Mouse (Mus musculus): Measurements from ENCODE around the gene Eif4g3.
"Not testable (repeated sequence)": the region's sequence is repeated elsewhere in the genome, so short reads cannot be mapped to it uniquely, and the experiment has no call there.

Gene Eif4g3

DNA sequence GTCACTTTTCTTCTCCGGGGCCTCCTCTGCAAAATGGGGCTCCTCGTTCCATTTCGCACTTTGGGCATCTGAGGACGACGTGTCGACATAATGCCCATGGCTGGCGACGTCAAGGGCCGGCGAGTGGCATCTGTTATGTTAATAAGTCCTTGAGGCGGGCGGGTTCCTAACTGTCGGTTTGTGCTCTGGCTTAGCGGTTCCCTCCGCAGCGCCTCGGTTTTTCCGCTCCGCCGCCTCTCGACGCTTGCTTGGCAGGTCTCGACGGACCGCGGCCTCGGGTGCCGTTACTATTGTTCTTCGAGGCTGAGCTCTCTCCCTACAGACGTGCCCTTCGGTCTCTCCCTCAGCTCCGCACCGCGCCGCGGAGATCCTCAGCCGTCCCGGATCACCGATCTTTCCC, at the start of gene Eif4g3:
Gene Eif4g3 (plus strand): TSS at position 133 of the 400 bp plus-strand sequence.
- no peak for DNase-seq

DNA sequence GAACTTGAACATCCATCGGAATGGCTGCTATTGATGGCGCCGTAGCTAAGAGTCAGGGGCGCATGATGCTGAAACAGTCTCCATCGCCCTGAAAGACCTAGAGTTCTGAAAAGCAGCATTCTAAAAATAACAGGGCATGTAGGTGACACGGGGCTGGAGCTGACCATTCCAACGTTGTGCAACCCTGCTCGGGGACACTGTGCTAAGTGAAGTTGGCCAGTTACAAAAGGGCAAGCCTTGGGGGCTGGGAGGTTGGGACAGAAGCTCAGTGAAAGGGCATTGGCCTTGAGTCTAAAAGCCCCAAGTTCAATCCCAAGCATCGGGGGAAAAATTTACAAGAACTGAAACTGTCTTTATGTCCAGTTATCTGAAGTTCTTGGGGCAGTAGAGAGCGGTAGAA, 49.3 kb upstream of the Eif4g3 start:
- no peak for DNase-seq

DNA sequence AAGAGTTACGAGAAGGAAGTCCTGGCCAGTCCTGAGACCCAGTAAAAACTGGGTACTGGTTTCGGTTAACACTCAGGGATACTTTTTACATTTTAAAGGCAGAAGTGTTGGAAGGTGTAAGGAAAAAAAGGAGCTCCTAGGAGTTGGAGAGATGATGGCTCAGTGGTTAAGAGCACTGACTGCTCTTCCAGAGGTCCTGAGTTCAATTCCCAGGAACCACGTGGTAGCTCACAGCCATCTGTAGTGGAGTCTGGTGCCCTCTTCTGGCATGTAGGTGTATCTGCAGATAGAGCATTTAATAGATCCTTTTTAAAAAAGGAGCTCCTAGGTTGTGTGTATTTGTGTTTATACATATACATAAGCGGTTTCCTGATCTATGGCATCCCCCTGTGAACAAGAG, 47.4 kb upstream of the Eif4g3 start:
- no peak for DNase-seq

DNA sequence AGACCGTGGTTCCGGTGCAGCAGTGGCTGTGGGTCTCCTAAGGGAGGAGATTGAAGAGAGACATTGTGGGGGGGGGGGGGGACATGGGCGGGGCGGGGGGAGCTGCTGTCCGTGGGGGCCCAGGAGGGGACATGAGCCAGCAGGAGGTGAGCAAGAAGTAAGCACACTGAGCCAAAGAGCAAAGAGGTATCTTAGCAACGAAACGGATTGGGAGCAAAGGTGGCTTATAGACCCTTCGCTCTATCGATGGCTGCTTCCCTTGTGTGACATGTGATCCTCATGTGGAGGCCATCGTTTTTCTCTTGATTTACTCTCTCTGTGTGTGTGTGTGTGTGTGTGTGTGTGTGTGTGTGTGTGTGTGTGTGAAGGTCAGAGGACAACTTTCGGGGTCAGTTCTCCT, 46.4 kb upstream of the Eif4g3 start:
- no peak for DNase-seq

DNA sequence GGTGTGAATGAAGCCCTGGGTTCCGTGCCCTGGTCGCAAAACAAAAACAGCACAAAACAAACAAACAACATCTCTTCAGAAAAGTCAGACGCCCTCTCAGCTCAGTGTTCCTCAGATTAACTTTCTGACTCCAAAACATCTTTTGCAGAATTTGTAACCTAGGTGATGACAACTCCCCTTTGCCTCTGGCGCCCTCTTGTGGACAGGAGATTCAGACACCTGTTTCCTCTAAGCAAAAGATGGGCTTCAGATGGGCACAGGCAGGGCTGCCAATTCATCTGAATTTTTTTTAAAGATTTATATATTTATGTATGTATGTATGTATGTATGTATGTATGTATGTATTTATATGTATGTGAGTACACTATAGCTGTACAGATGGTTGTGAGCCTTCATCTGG, 40.0 kb upstream of the Eif4g3 start:
- peak; percentile 70 for DNase-seq

DNA sequence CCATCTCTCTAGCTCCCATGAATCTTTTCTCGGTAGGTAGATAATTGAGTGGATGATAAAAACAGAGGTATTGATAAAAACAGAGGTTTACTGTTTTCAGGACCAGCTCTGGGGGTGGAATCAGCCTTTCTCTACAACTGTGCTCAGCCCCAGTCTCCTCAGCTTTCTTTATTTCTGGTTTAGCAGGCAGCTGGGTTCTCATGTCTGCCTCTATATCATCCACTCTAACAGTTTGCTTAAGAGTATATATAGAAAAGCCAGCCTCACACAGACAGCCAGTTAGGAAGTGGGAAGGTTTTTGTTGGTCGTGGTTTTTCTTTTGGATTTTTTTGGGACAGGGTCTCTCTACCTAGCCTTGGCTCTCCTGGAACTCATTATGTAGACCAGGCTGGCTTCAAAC, 38.6 kb upstream of the Eif4g3 start:
- no peak for DNase-seq

DNA sequence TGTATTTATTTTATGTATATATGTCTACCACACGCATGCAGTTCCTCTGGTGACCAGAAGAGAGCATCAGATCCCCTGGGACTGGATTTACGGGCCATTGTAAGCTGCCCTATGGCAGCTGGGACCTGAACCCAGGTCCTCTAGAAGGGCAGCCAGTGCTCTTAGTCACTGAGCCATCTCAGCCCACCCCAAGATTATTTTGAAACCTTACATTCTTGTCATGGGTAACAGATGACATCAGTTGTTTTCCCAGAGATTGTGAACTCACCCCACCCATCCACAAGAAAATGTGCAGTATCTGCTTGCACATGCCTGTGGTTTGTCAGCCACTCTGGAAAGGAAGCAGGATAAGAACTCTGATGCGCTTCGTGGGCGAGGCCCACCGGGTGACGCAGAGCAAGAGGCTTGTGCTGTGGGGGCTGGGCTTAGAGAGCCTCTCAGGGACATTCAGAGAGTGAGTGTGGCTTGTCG, 37.9 kb upstream of the Eif4g3 start:
- DNase-seq: no peak

DNA sequence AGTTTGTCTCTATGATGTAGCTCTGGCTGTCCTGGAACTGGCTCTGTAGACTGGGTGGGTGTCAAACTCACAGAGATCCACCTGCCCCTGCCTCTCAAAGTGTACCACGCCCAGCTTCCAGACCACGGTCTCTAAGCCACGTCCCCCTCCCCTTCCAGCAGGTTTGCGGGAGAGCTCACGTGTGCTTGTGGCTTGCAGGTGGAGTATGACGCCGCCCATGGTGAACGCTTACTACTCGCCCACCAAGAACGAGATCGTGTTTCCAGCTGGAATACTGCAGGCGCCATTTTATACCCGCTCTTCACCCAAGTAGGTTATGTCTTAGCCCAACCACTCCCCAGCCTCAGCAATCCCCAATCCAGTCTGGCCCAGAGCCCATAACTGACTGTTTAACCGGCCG, 36.6 kb upstream of the Eif4g3 start:
- DNase-seq: no peak

DNA sequence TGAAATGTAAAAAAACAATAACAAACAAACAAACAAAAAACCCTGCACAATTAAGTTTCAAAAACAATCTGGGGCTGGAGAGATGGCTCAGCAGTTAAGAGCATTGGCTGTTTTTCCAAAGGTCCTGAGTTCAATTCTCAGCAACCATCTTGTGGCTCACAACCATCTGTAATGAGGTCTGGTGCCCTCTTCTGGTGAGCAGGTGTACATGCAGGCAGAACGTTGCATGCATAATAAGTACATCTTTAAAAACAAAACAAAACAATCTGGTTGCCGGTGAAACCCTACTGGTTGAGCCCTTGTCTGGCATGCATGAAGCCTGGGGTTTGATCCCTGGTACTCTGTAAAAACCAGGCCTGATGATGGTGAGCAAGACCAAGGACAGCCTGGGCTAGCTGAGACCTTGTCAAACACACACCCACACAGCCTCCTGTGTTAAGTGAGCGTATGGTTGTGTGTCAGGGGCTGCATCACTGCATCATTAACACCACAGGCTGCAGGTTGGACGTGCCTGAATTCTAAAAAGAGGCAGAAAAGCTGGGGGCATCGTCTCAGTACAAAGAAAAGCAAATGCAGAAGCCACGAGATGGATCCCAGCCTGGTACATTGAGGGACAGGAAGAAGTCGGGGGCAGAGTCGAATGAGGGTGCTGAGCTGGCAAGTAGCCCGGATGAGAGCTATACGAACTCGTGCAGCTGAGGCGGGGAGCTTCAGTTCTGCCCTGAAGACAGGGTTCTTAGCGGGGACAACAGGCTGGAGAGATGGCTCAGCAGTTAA, 32.7 kb upstream of the Eif4g3 start:
- DNase-seq: peak; percentile 45

DNA sequence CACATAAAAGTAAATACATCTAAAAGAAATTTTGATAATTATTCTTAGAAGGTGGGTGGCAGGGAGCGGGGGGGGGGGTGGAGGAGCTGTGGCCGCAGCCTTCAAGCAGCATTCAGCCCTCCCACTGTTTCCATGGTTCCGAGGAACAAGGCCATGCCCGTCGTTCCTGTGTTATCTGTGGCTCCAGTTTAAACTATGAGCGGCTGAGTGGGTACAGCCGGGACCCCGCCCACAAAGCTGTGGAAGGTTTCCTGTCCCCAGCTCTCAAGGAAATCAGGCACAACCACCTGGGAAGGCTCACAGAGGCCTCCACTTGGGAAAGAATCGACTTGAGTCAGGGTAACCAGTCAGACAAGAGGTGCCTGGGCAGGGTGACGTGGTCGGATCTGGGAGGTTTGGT, 32.1 kb upstream of the Eif4g3 start:
- no peak for DNase-seq

DNA sequence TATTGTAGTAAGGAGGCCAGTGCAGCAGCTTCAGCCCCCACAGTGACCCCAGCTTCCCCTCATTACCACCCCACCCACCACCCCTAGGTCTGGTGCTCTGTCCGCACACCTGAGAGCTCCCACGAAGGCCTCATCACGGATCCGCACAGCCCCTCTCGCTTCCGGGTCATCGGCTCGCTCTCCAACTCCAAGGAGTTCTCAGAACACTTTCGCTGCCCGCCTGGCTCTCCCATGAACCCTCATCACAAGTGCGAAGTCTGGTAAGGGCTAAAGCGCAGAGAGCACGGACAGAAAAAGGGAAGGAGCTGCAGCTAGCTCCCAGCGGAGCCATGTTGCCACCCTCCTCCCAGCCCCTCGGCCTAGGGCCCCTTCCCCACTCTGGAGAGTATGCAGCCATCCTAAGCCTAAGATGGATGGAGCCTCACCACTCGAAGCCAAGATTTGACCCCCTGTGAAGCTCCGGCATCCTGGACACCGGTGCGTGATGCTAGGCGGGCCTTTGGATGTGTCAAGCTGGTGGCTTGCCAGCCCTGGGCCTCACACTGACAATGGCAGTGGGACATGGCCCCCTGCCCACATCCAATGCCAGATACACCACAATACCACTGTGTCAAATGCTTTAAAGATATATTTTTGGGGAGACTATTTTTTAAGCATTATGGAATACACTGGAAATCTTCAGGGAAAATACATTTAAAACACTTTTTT, 30.0 kb upstream of the Eif4g3 start:
- no peak for DNase-seq

DNA sequence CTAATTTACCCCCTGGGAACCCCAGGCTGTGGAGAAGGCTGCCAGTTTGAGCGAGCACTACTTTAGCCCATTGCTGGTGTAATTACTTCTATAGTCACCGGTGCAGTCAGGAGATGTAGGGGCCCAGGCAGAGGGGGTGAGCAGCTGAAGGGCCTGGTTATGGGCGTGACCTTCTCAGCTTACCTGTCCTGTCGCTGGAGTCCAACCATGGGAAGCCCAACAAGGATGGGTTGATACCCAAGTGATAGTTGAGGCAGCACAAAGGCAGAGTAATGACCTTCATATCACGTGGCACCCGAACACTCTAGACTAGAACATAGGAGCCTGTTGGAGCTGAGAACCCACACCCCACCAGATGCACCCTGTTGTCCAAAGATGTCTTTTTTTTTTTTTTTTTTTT, 29.4 kb upstream of the Eif4g3 start:
- DNase-seq: no peak

DNA sequence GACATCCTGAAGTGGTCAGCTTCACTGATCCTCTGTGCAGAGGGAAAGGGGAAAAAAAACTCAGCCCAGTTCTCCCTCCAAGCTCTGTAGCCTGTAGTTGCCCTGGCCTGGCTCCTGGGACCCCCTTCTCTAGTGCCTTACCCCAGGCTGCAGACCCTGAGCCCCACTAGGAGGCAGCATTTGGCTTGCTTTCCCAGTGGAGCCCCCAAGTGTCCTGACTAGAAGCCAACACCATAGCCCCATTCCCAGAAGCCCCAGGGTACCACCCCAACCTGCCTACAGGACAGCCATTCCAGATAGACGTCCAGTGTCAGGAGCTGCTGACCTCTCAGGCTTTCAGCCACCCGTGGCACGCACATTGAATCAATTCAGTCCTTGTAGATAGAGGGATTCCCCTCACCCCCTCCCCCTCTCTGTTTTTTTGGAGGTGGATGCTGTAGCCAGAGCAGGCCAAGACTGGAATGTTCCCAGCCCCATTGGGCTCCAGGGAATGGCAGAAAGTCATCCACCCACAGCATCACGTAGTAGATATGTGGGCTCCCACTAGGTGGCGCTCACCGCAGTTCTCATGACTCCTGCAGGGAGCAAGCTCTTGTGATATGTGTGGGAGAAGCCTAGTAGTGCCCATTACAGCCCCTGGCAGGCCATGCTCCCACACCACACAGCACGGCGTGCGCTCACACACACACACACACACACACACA, 28.8 kb upstream of the Eif4g3 start:
- peak; percentile 67 for DNase-seq

DNA sequence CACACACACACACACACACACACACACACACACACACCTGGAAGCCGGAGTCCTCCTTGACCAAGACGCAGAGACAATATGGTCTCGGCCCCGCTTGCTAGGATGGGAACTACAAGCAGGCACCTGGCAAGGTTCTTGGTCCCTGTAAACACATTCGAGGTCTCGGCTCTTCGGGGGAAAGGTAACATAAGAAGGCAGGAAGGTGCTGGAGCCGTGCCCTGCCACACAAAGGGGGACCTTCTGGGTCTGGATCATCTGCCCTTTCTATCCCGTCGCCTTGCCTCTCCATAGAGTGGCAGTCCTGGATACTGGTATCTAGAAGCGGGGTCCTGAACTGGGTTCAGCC, 28.3 kb upstream of the Eif4g3 start:
- no peak for DNase-seq

DNA sequence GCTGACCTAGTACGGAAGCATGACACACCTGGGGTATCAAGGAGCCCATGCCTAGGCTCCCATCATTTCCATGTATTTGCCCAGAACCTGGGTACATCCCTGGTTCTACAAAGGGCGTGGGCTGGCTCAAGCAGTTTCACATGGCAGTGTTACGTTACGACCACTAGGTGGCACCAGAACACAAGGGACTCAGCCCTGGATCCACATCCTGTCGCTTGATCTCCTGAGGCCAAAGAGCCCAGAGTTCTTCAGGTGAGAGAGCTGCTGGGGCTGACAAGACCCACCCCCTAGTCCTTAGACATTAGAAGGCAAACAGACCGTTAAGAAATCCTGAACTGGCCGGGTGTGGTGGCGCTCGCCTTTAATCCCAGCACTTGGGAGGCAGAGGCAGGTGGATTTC, 24.6 kb upstream of the Eif4g3 start:
- DNase-seq: peak; percentile 71

DNA sequence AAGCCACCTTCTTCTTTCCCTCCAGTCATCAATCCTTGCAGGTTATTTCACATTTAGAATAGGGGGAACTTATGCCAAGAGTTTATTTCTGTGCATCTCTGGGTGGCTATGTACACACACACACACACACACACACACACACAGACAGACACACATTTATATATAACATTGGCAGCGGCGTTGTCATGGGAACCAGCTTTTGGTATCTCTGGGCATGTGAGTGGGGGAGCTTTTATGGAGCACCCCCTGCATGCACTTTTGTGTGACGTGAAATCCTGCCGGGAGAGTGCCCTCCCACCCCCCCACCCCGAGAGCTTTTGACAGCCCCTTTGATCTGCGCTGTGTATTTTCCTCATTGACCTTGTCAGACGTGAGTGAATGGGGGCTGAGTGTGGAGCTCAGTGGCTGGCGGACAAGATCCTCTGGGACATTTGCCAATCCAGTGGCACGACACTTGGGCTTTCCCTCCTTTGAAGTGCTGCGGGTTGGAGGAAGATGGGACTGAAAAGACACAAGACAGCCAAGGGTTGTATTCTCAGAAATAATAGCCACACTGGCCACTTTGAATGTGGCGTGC, 22.1 kb upstream of the Eif4g3 start:
- not testable (repeated sequence) for DNase-seq

DNA sequence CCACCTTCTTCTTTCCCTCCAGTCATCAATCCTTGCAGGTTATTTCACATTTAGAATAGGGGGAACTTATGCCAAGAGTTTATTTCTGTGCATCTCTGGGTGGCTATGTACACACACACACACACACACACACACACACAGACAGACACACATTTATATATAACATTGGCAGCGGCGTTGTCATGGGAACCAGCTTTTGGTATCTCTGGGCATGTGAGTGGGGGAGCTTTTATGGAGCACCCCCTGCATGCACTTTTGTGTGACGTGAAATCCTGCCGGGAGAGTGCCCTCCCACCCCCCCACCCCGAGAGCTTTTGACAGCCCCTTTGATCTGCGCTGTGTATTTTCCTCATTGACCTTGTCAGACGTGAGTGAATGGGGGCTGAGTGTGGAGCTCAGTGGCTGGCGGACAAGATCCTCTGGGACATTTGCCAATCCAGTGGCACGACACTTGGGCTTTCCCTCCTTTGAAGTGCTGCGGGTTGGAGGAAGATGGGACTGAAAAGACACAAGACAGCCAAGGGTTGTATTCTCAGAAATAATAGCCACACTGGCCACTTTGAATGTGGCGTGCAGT, 17.9 kb upstream of the Eif4g3 start:
- not testable (repeated sequence) for DNase-seq

DNA sequence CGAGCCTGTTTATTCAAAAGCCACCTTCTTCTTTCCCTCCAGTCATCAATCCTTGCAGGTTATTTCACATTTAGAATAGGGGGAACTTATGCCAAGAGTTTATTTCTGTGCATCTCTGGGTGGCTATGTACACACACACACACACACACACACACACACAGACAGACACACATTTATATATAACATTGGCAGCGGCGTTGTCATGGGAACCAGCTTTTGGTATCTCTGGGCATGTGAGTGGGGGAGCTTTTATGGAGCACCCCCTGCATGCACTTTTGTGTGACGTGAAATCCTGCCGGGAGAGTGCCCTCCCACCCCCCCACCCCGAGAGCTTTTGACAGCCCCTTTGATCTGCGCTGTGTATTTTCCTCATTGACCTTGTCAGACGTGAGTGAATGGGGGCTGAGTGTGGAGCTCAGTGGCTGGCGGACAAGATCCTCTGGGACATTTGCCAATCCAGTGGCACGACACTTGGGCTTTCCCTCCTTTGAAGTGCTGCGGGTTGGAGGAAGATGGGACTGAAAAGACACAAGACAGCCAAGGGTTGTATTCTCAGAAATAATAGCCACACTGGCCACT, 13.7 kb upstream of the Eif4g3 start:
- not testable (repeated sequence) for DNase-seq

DNA sequence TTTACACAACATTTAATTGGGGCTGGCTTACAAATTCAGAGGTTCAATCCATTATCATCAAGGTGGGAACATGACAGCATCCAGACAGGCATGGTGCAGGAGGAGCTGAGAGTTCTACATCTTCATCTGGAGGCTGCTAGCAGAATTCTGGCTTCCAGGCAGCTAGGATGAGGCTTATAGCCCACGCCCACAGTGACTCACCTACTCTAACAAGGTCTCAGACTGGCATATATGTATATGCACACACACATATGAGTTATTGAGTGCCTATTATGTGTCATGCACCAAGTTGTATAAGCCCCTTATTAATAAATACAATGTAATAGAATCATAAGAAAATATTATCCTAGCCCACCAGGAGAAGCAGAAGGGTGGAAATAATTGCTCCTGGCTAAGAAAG, 10.0 kb upstream of the Eif4g3 start:
- DNase-seq: no peak

DNA sequence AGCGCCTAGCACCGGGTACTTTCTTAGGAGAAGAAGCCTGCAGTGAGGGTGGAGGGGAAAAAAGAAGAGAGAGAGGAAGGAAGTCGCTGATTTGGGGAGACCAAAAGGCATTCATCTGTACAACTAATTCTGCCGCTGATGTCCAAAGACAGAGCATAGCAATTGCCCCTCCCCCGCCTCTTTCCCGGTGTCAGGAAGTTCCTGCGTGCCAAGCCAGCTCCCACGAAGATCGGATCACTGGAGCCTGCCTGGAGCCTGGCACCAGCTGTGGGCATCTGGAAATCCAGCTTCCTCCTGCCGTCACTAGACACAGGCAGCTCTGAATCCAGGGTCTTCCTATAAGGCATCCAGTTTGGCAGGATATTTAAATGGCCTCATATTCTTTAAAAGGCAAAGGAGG, 8.6 kb upstream of the Eif4g3 start:
- DNase-seq: no peak

DNA sequence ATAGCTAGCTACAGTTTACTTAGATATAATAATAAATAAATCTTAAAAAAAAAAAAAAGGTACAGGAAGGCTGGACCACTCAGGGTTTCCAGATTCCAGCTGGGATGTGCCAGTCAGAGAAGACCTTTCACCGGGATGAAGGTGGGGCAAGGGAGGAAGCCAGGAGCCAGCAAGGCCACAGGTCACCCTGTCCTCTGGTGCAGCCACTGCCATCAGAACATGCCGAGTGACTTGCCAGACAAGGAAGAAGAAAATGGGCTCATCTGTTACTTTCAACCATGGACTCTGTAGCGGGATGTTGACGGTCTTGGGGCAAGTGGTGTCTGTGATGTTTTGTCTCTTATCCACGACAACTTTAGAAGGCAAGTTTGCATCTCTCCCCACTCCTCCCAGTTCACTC, 8.1 kb upstream of the Eif4g3 start:
- no peak for DNase-seq

DNA sequence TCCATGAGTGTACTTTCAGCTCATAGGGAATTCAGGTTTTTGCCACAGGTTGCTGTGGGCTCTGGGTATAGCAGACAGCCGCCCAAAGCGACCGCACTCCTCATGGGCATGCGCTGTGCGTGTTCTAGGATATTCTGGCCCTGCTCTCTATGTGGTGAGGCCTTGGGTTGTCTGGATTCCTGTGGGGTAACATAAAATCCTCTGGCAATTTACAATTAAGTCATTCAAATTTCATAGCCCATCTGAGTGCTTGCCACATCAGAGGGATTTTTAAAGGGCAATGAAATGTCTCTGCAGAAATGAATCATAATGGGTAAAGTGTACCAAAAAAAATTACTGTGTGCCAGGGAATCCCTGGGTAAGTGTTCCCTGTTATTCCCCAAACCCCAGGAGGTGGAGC, 3.4 kb upstream of the Eif4g3 start:
- DNase-seq: no peak

DNA sequence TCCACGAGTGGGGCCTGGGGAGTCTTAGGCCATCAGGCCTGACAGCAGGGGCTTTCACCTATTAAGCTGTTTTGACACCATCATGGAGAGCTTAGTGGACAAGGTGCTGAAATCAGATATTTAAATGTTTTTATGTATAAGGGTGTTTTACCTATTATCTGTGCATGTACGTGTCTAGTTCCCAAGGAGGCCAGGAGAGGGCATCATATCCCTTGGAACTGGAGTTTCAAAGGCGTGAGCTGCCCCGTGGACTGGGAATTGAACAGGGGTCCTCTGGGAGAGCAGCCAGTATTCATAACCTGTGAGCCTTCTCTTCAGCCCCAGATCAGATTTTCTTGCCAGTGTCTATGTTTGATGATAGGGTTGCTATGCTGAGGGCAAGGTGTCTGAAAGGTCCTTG, 2.4 kb upstream of the Eif4g3 start:
- DNase-seq: no peak
